Mouse (Mus musculus) liver, embryonic 14.5 days (tissue): ENCODE measurements around the gene Numb. TPM values are rescaled to one million over a fixed set of nuclear protein-coding genes. Genes with fewer than 3 reads are reported as not detected.

Experiments used
- ATAC-seq: fragments of 200-750 bp; cut with Nextera tagmentation; 2 replicates; pipeline ENCODE4 v1.8.0; 2017; ENCODE audit warnings: moderate number of reproducible peaks, mild to moderate bottlenecking, moderate library complexity; ENCODE audit not compliant: insufficient read depth
- DNase-seq, 3 experiments: peaks; one replicate each; pipeline ENCODE4 v3.0.0-alpha.2; 2012 to 2013; ENCODE audit warnings: low read depth in 3 of 3, low spot score in 3 of 3
- H3K27ac ChIP-seq: fragments of 300-500 bp; sonication (generic); 2 replicates; pipeline ENCODE4 v1.5.1; 2014; ENCODE audit warnings: moderate library complexity, mild to moderate bottlenecking, control low read depth, inconsistent platforms
- H3K27me3 ChIP-seq: fragments of 300-500 bp; sonication (generic); 2 replicates; pipeline ENCODE4 v1.6.1; 2014; ENCODE audit warnings: mild to moderate bottlenecking, low read length, moderate library complexity; ENCODE audit not compliant: control insufficient read depth, insufficient read depth
- H3K36me3 ChIP-seq: fragments of 300-500 bp; sonication (generic); replicated peaks from 2 replicates; pipeline ENCODE4 v1.6.1; 2014; ENCODE audit warnings: low read depth; ENCODE audit not compliant: control insufficient read depth, insufficient read depth
- H3K4me1 ChIP-seq, 2 experiments: fragments of 200-500 bp in 1 of 2; fragments of 300-500 bp in 1 of 2; sonication (generic) in 1 of 2; replicated peaks; 2 replicates each; pipeline ENCODE4 v1.6.1; 2012 to 2014; ENCODE audit warnings: antibody characterized with exemption in 1 of 2, inconsistent platforms in 1 of 2, low read length in 1 of 2; ENCODE audit not compliant: control insufficient read depth in 2 of 2, insufficient read depth in 2 of 2
- H3K4me2 ChIP-seq: fragments of 300-500 bp; sonication (generic); 2 replicates; pipeline ENCODE4 v1.6.1; 2014; ENCODE audit warnings: low read depth, mild to moderate bottlenecking, control low read depth, moderate library complexity
- H3K4me3 ChIP-seq, 2 experiments: fragments of 200-500 bp in 1 of 2; fragments of 300-500 bp in 1 of 2; sonication (generic) in 1 of 2; 2 replicates each; pipeline ENCODE4 v1.5.1; 2012 to 2014; ENCODE audit warnings: low read depth in 2 of 2, low read length in 2 of 2, mild to moderate bottlenecking in 2 of 2, control low read depth in 1 of 2, inconsistent platforms in 1 of 2, moderate library complexity in 1 of 2; ENCODE audit not compliant: insufficient read depth in 1 of 2
- H3K9ac ChIP-seq: fragments of 300-500 bp; sonication (generic); replicated peaks from 2 replicates; pipeline ENCODE4 v1.6.1; 2014; ENCODE audit warnings: mild to moderate bottlenecking, control low read depth, moderate library complexity
- H3K9me3 ChIP-seq: fragments of 300-500 bp; sonication (generic); 2 replicates; pipeline ENCODE4 v1.6.1; 2016; ENCODE audit warnings: low read length, mixed read lengths; ENCODE audit not compliant: control insufficient read depth
- CTCF ChIP-seq: IDR thresholded peaks from 2 replicates; pipeline ENCODE4 v1.5.1; 2016; ENCODE audit warnings: antibody characterized with exemption, low read depth, control low read depth
- EP300 ChIP-seq: IDR thresholded peaks from 2 replicates; pipeline ENCODE4 v1.6.1; 2016; ENCODE audit warnings: antibody characterized with exemption, low read depth
- WGBS: fragments of 180-500 bp; shearing (Covaris S2); extraction: QIAGEN DNeasy Blood & Tissue Kit; methylation state at CpG from one replicate; pipeline ENCODE4 v1.1.7; 2014; ENCODE audit not compliant: insufficient replicate concordance; 5-methylcytosine and 5-hydroxymethylcytosine counted together
- polyA plus RNA-seq, 2 experiments: library from polyadenylated mRNA; depleted of rRNA in 1 of 2; stranded (reverse) in 1 of 2; unstranded in 1 of 2; fragments of >200 nt; fragmentation: Nextera tagmentation in 1 of 2; extraction: Ambion mirVana in 1 of 2; gene quantifications; 2 replicates each; pipeline versions ENCODE4 v1.2.1 to v1.2.3; 2012 to 2014

The Numb gene
- polyA plus RNA-seq (2012; rRNA removed), result 13.1 and 14.0 TPM in 2 replicates
- polyA plus RNA-seq (2014; fragmentation: Nextera tagmentation; extraction: Ambion mirVana), result 9.7 and 11.3 TPM in 2 replicates

- Histone ChIP-seq H3K9ac (peak within 1 kb of the TSS; percentile 76), H3K9me3 (no peaks in the 10 kb centered on the region), H3K27me3 (no peaks in the 10 kb centered on the region), H3K4me3 (peak within 1 kb of the TSS; percentile 77 to 89), H3K4me1 (peaks cover 2 to 16% of the 10 kb centered on the region in 2 experiments; a peak in 3 of 4 replicates), H3K27ac (peak within 1 kb of the TSS; percentile 24; the same call in 1 of the 2 replicates), H3K36me3 (no peaks in the 10 kb centered on the region), H3K4me2 (peak within 1 kb of the TSS; percentile 91)
- under 1% methylated on average over 63 of the region's 63 CpGs for WGBS
- DNase-seq (peak; percentile 99), ATAC-seq (peak; percentile 99)
- TF ChIP-seq CTCF, result no peak
- TF ChIP-seq EP300, result peak; percentile 58
These were observed at the start of gene Numb for GRCm38 (mm10) chr12:83921535-83922381. Gene Numb, minus strand, starts transcription at chr12:83921934.

GRCm38 (mm10) chr12:83965235-83965634, 43.5 kb upstream of the Numb start:
- no peak overlapping the region for H3K4me3 ChIP-seq
- 46% methylated on average over 6 of the region's 7 CpGs for WGBS
- TF ChIP-seq CTCF (no peak), EP300 (no peak)
- H3K27me3 ChIP-seq, result no peaks in the 10 kb centered on the region
- H3K4me1 ChIP-seq, result no peaks in the 10 kb centered on the region
- H3K27ac ChIP-seq, result no peak overlapping the region
- no peaks in the 10 kb centered on the region for H3K9me3 ChIP-seq
- DNase-seq (no peak), ATAC-seq (no peak)
- H3K9ac ChIP-seq, result no peak overlapping the region
- H3K36me3 ChIP-seq, result no peaks in the 10 kb centered on the region
- H3K4me2 ChIP-seq, result no peak overlapping the region

DNA sequence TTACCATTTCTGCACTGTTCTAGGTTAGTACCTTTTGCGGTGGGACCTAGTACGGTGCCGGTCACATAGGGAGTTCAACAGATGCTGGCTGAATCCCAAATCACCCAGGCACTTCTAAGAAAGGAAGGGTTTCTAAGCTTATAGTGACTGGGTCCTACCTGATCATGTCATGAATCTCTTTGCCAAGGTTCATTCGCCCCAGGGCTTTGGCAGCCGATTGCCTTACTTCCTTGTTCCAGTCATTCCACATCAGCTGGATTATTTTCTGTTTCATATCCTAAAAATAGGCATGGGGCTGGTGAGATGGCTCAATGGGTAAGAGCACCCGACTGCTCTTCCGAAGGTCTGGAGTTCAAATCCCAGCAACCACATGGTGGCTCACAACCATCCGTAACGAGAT, 36.5 kb upstream of the Numb start:
- H3K36me3 ChIP-seq, result no peaks in the 10 kb centered on the region
- peaks cover 0 to 5% of the 10 kb centered on the region in 2 experiments; a peak in 2 of 4 replicates for H3K4me1 ChIP-seq
- H3K27me3 ChIP-seq, result no peaks in the 10 kb centered on the region
- no peak for TF ChIP-seq CTCF
- TF ChIP-seq EP300, result no peak
- no peaks in the 10 kb centered on the region for H3K9me3 ChIP-seq
- H3K9ac ChIP-seq, result no peak overlapping the region
- no peak overlapping the region for H3K4me3 ChIP-seq
- 77% methylated on average over 9 of the region's 9 CpGs for WGBS
- no peak overlapping the region for H3K4me2 ChIP-seq
- no peak for DNase-seq
- no peak for ATAC-seq
- H3K27ac ChIP-seq, result no peak overlapping the region

DNA sequence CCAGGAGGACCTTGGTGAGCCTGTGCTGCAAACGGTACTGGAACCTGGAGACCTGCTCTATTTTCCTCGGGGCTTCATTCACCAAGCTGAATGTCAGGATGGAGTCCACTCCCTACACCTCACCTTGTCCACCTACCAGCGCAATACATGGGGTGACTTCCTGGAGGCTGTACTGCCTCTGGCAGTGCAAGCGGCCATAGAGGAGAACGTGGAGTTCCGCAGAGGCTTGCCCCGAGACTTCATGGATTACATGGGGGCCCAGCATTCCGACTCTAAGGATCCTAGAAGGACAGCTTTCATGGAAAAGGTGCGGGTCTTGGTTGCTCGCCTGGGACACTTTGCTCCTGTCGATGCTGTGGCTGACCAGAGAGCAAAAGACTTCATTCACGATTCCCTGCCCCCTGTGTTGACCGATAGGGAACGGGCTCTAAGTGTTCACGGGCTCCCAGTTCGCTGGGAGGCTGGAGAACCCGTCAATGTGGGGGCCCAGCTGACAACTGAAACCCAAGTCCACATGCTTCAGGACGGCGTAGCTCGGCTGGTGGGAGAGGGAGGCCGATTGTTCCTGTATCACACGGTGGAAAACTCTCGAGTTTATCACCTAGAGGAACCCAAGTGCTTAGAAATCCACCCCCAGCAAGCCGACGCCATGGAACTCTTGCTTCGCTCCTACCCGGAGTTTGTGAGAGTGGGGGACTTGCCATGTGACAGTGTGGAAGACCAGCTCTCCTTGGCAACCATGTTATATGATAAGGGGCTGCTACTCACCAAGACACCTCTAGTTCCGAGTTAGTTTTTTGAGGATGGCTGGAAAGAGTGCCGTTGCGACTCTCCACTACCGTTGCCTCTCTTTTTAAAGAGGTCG, 30.2 kb upstream of the Numb start:
- WGBS, result 34% methylated on average over 32 of the region's 32 CpGs
- DNase-seq, result no peak
- Histone ChIP-seq H3K9me3 (no peaks in the 10 kb centered on the region), H3K27ac (no peak overlapping the region), H3K36me3 (no peaks in the 10 kb centered on the region), H3K4me2 (peak overlapping the region; percentile 80), H3K4me3 (peak overlapping the region; percentile 65 to 68), H3K27me3 (no peaks in the 10 kb centered on the region), H3K9ac (peak overlapping the region; percentile 70), H3K4me1 (peaks cover 13 to 39% of the 10 kb centered on the region in 2 experiments)
- TF ChIP-seq CTCF (no peak), EP300 (no peak)
- peak; percentile 11; the same call in 1 of the 2 replicates for ATAC-seq
